Mouse (Mus musculus) myocyte (in vitro differentiated cells): ENCODE measurements at regions not wholly inside any gene's neighbourhood (a gene's known extent, or its start where the extent isn't known, plus 50 kb on each side); places are given as distances from the start of the nearest gene placed in this dataset.

Experiments
- CEBPB ChIP-seq: IDR thresholded peaks from 2 replicates; pipeline ENCODE4 v1.6.1; 2011; ENCODE audit warnings: mild to moderate bottlenecking, moderate library complexity; ENCODE audit not compliant: poor library complexity, insufficient read depth, severe bottlenecking
- E2F4 ChIP-seq: IDR thresholded peaks from one replicate; pipeline ENCODE4 v1.6.1; 2011; ENCODE audit warnings: mild to moderate bottlenecking, control low read depth, moderate library complexity; ENCODE audit not compliant: insufficient read depth
- MAX ChIP-seq: IDR thresholded peaks from one replicate; pipeline ENCODE4 v1.6.1; 2011; ENCODE audit warnings: low read depth, mild to moderate bottlenecking, control low read depth
- MYOG ChIP-seq, 3 experiments: IDR thresholded peaks; one replicate each; pipeline ENCODE4 v1.6.1; 2011; ENCODE audit warnings: control low read depth in 2 of 3, low read depth in 2 of 3, mild to moderate bottlenecking in 2 of 3; ENCODE audit not compliant: insufficient read length in 2 of 3, control insufficient read depth in 1 of 3, insufficient read depth in 1 of 3
- POLR2A ChIP-seq: IDR thresholded peaks from one replicate; pipeline ENCODE4 v1.6.1; 2011; ENCODE audit warnings: low read depth, mild to moderate bottlenecking, control low read depth, moderate library complexity; ENCODE audit not compliant: insufficient read length
- REST ChIP-seq: IDR thresholded peaks from one replicate; pipeline ENCODE4 v1.6.1; 2011; ENCODE audit warnings: mild to moderate bottlenecking, control low read depth, moderate library complexity; ENCODE audit not compliant: insufficient read depth, insufficient read length
- SRF ChIP-seq: IDR thresholded peaks from one replicate; pipeline ENCODE4 v1.6.1; 2011; ENCODE audit warnings: low read depth; ENCODE audit not compliant: control insufficient read depth, insufficient read length
- TCF12 ChIP-seq: IDR thresholded peaks from one replicate; pipeline ENCODE4 v1.6.1; 2011; ENCODE audit warnings: mild to moderate bottlenecking, control low read depth; ENCODE audit not compliant: poor library complexity, insufficient read depth, severe bottlenecking
- USF1 ChIP-seq: IDR thresholded peaks from one replicate; pipeline ENCODE4 v1.6.1; 2011; ENCODE audit warnings: low read depth, mild to moderate bottlenecking, control low read depth, moderate library complexity

DNA sequence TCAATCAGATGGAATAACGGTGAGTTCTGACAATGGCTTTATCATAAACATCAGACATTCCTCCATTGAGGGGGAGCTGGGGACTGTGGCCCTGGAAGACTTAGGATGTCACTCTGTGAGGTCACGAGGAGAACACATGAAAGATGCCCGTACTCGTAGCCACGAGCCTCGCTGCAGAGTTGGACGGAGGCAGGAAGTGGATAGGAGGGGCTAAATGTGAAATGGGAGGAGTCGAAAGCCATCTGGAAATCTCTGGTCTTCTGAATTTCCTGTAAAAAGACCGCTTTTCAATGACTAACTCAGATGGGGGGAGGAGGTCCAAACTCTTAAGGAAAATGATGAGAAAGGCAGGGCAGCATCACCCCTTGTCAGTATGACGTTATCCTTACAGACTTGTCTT lies 210.5 kb downstream of the Gm45692 start:
- TF ChIP-seq MYOG (IDR thresholded peaks at IDR 0.05; ENCODE audit: control insufficient read depth in 1 of 3, insufficient read depth in 1 of 3, insufficient read length in 2 of 3, low read depth in 2 of 3): no peak
- TF ChIP-seq CEBPB: no peak
- no peak for TF ChIP-seq USF1
- TF ChIP-seq POLR2A: no peak
- TF ChIP-seq TCF12: no peak
- no peak for TF ChIP-seq MAX
- no peak for TF ChIP-seq SRF
- TF ChIP-seq REST: no peak
- no peak for TF ChIP-seq E2F4
